Mouse (Mus musculus): ENCODE data around the gene Filip1. TPM values are rescaled to one million over a fixed set of nuclear protein-coding genes. Genes with fewer than 3 reads are reported as not detected.

Gene Filip1
- polyA plus RNA-seq, 1 experiment from 2014 or later = 10.1 TPM

DNA sequence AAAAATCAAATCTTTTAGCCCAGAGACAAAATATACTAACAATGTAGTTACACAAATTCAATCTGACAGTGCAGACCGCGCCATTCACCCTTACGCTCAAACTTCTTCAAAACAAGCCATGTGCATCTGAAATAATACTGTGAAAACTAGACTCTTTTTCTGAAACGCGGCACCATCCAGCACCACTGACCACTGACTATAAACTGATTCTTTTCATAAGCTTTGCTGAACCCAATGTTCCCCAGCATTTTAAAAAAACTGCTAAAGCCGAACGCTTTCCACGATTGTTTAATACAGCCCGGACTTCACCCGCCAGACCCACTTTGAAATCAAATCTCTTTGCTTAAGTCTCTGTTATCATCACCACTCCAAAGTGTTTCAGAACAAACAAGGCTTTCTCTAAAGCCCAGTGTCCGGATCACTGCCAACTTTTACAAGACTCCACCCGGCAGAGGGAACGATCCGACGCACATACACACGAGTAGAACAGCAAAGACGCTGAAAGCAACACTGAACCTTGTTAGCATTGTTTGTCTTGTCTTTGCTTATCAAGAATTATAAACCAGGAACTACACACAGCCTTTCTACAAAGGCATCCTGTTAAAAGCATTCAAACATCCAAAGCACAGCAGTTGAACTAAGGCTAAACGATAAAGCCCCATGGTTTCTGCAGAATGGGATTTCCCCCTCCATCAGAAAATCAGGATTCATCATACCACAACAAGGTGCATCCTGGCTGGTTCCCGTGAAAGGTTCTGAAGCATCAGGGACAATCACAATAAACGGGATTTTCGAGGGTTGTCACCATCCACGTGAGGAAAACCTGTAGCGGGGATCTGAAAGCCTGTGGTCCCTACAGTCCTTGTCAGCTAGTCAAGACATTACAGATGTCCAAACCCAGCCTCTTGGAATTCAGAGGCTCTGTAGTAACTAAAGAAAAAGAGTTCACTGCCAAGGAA lies 182.5 kb downstream of the Filip1 start:
- no peaks in the 10 kb centered on the region for H3K36me3 ChIP-seq (ENCODE audit: insufficient read depth, low read length)
- H3K9me3 ChIP-seq (ENCODE audit: low read length) = no peaks in the 10 kb centered on the region
- WGBS = 31% methylated on average over 23 of the region's 23 CpGs
- H3K4me3 ChIP-seq (ENCODE audit: low read depth, low read length) = 0 out of 2 replicates have a peak overlapping the region, but pooled peaks have one; percentile 10
- DNase-seq (ENCODE audit: low spot score) (peak; percentile 42), ATAC-seq (peak; percentile 58)
- peak overlapping the region; percentile 42 for H3K4me2 ChIP-seq (replicated peaks; ENCODE audit: low read depth, low read length)
- TF ChIP-seq EP300 (IDR thresholded peaks at IDR 0.05) (no peak), CTCF (IDR thresholded peaks at IDR 0.05) (no peak)
- no peak overlapping the region for H3K27ac ChIP-seq (ENCODE audit: low read length)
- H3K27me3 ChIP-seq (replicated peaks; ENCODE audit: insufficient read depth, low read length) = no peaks in the 10 kb centered on the region
- no peaks in the 10 kb centered on the region; the same call in 1 of the 2 replicates for H3K4me1 ChIP-seq (ENCODE audit: insufficient read depth, low read depth, low read length)
- no peak overlapping the region for H3K9ac ChIP-seq (replicated peaks; ENCODE audit: low read depth)

DNA sequence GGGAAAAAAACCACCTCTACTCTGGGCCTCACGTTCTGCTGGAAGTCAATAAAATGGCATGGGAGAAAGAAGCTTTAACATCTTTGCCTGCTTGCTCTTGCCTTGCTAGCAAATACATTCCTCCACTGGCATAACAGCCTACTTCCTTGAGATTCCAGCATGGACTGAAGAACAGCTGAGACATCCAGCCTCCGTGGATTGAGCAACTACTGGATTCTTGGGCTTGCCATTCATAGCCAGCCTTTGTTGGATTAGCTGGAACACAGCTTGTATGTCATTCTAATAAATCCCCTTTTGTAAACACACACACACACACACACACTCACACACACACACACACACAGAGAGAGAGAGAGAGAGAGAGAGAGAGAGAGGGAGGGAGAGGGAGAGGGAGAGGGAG lies 185.6 kb downstream of the Filip1 start:
- Histone ChIP-seq H3K27ac (ENCODE audit: low read length) (no peak overlapping the region), H3K27me3 (replicated peaks; ENCODE audit: insufficient read depth, low read length) (no peaks in the 10 kb centered on the region), H3K4me1 (ENCODE audit: insufficient read depth, low read depth, low read length) (no peaks in the 10 kb centered on the region; the same call in 1 of the 2 replicates), H3K4me2 (replicated peaks; ENCODE audit: low read depth, low read length) (no peak overlapping the region), H3K4me3 (ENCODE audit: low read depth, low read length) (no peak overlapping the region), H3K9ac (replicated peaks; ENCODE audit: low read depth) (no peak overlapping the region), H3K36me3 (ENCODE audit: insufficient read depth, low read length) (no peaks in the 10 kb centered on the region), H3K9me3 (ENCODE audit: low read length) (no peaks in the 10 kb centered on the region)
- ATAC-seq = peak; percentile 69
- DNase-seq (ENCODE audit: low spot score) = peak; percentile 63
- 0 out of 2 replicates have a peak, but pooled peaks have one; percentile 9 for TF ChIP-seq EP300 (IDR thresholded peaks at IDR 0.05)
- no peak for TF ChIP-seq CTCF (IDR thresholded peaks at IDR 0.05)
- 36% methylated on average over 2 of the region's 2 CpGs for WGBS

DNA sequence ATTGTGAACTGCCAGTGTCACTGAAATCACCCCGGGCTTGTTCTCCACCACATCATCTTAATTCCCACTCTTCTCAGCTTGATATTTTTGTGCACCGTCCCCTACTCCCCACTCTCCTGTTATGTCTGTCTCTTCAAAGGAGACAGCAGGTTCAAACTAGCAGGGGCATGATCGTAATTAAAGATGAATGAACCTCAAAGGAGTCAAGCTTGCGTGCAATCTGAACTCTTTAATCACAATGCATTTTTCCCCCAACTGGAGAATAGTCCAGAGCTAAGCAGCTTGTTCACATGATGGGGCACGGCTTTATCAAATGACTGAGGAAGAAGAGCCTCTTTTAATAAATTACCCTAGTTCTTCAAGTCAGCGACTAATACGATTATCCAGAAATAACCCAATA lies 187.1 kb downstream of the Filip1 start:
- Histone ChIP-seq H3K36me3 (ENCODE audit: insufficient read depth, low read length) (no peaks in the 10 kb centered on the region), H3K9ac (replicated peaks; ENCODE audit: low read depth) (no peak overlapping the region), H3K4me1 (ENCODE audit: insufficient read depth, low read depth, low read length) (no peaks in the 10 kb centered on the region; the same call in 1 of the 2 replicates), H3K4me3 (ENCODE audit: low read depth, low read length) (no peak overlapping the region), H3K9me3 (ENCODE audit: low read length) (no peaks in the 10 kb centered on the region), H3K27me3 (replicated peaks; ENCODE audit: insufficient read depth, low read length) (no peaks in the 10 kb centered on the region), H3K4me2 (replicated peaks; ENCODE audit: low read depth, low read length) (no peak overlapping the region), H3K27ac (ENCODE audit: low read length) (no peak overlapping the region)
- ATAC-seq (no peak), DNase-seq (ENCODE audit: low spot score) (no peak)
- TF ChIP-seq EP300 (IDR thresholded peaks at IDR 0.05) (no peak), CTCF (IDR thresholded peaks at IDR 0.05) (no peak)
- 90% methylated on average over 7 of the region's 7 CpGs for WGBS

DNA sequence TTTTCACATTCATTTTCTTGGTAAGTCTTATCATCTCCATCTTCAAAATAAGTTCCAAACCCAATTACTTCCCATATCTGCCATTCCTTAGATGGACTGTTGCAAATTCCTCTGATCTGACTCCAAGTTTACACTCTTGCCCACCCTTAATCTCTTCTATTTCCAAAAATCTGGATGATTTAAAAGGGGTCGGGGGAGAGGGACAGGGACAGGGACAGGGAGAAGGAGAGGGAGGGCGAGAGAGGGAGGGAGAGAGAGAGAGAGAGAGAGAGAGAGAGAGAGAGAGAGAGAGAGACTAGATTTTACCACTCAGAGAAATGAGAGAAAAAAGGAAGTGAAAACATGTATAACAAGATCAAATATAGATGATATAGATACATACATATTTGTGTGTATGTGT lies 188.8 kb downstream of the Filip1 start:
- TF ChIP-seq CTCF (IDR thresholded peaks at IDR 0.05) = no peak
- TF ChIP-seq EP300 (IDR thresholded peaks at IDR 0.05) = no peak
- H3K4me1 ChIP-seq (ENCODE audit: insufficient read depth, low read depth, low read length) = no peaks in the 10 kb centered on the region
- H3K9me3 ChIP-seq (ENCODE audit: low read length) = no peaks in the 10 kb centered on the region
- H3K4me3 ChIP-seq (ENCODE audit: low read depth, low read length) = no peak overlapping the region
- ATAC-seq (no peak), DNase-seq (ENCODE audit: low spot score) (no peak)
- H3K27ac ChIP-seq (ENCODE audit: low read length) = no peak overlapping the region
- no peak overlapping the region for H3K9ac ChIP-seq (replicated peaks; ENCODE audit: low read depth)
- H3K27me3 ChIP-seq (replicated peaks; ENCODE audit: insufficient read depth, low read length) = no peaks in the 10 kb centered on the region
- peaks cover 7% of the 10 kb centered on the region; the same call in 1 of the 2 replicates for H3K36me3 ChIP-seq (ENCODE audit: insufficient read depth, low read length)
- 73% methylated on average over 2 of the region's 2 CpGs for WGBS
- no peak overlapping the region for H3K4me2 ChIP-seq (replicated peaks; ENCODE audit: low read depth, low read length)

DNA sequence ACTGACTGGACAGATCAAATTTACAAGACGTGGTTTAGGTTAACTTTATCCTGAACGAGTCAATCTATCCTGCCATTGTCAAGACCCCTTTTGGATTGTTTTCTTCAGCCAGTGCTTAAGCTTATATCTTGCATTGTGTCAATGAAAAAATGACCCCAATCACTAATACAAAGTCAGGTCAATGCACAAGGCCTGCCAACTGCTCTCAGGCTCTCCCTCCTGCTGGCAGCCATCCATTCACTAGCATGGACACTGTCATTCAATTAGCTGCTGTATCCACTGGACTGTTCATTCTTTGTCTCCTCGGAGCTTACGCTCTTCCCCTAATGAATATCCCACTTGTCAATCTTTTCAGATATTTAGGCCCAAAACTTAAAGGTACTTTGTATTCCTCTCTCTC lies 189.2 kb downstream of the Filip1 start:
- WGBS = 71% methylated on average over 4 of the region's 4 CpGs
- DNase-seq (ENCODE audit: low spot score) = no peak
- no peak for ATAC-seq
- peaks cover 7% of the 10 kb centered on the region; the same call in 1 of the 2 replicates for H3K36me3 ChIP-seq (ENCODE audit: insufficient read depth, low read length)
- H3K4me2 ChIP-seq (replicated peaks; ENCODE audit: low read depth, low read length) = no peak overlapping the region
- H3K27ac ChIP-seq (ENCODE audit: low read length) = no peak overlapping the region
- no peaks in the 10 kb centered on the region for H3K9me3 ChIP-seq (ENCODE audit: low read length)
- no peak overlapping the region for H3K9ac ChIP-seq (replicated peaks; ENCODE audit: low read depth)
- TF ChIP-seq CTCF (IDR thresholded peaks at IDR 0.05) = no peak
- TF ChIP-seq EP300 (IDR thresholded peaks at IDR 0.05) = no peak
- H3K27me3 ChIP-seq (replicated peaks; ENCODE audit: insufficient read depth, low read length) = no peaks in the 10 kb centered on the region
- H3K4me1 ChIP-seq (ENCODE audit: insufficient read depth, low read depth, low read length) = no peaks in the 10 kb centered on the region
- no peak overlapping the region for H3K4me3 ChIP-seq (ENCODE audit: low read depth, low read length)

DNA sequence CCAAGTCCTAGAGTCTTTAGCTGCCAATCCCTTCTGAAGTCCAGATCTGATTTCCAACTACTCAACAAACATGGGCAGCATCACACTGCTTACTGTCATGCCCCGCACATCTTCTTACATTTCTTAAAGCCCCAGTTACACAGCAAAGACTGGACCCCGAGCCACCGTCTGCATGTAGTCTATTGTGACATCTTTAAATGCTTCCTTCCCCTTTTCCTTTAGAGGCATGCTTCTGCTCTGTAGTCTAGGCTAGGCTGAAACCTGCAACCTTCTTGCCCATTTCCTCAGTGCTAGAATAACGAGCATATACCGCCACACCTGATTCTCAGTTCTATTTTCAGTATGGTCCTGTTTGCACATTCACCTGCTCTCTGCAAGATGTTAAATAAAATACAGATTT lies 196.2 kb downstream of the Filip1 start:
- Histone ChIP-seq H3K27ac (ENCODE audit: low read length) (no peak overlapping the region), H3K4me1 (ENCODE audit: insufficient read depth, low read depth, low read length) (no peaks in the 10 kb centered on the region), H3K4me2 (replicated peaks; ENCODE audit: low read depth, low read length) (no peak overlapping the region), H3K9ac (replicated peaks; ENCODE audit: low read depth) (no peak overlapping the region), H3K4me3 (ENCODE audit: low read depth, low read length) (no peak overlapping the region), H3K9me3 (ENCODE audit: low read length) (no peaks in the 10 kb centered on the region), H3K27me3 (replicated peaks; ENCODE audit: insufficient read depth, low read length) (no peaks in the 10 kb centered on the region), H3K36me3 (ENCODE audit: insufficient read depth, low read length) (peaks cover 7% of the 10 kb centered on the region; the same call in 1 of the 2 replicates)
- 79% methylated on average over 5 of the region's 5 CpGs for WGBS
- no peak for DNase-seq (ENCODE audit: low spot score)
- TF ChIP-seq EP300 (IDR thresholded peaks at IDR 0.05) (no peak), CTCF (IDR thresholded peaks at IDR 0.05) (no peak)
- ATAC-seq = no peak
